Mouse (Mus musculus): Measurements from ENCODE around the gene Gsk3b. TPM values are rescaled to one million over a fixed set of nuclear protein-coding genes. Genes with fewer than 3 reads are reported as not detected.
"Not testable (repeated sequence)": the region's sequence is repeated elsewhere in the genome, so short reads cannot be mapped to it uniquely, and the experiment has no call there.

Gene Gsk3b
- polyA plus RNA-seq, 2 experiments from 2014 or later = 53.4 to 61.7 TPM

DNA sequence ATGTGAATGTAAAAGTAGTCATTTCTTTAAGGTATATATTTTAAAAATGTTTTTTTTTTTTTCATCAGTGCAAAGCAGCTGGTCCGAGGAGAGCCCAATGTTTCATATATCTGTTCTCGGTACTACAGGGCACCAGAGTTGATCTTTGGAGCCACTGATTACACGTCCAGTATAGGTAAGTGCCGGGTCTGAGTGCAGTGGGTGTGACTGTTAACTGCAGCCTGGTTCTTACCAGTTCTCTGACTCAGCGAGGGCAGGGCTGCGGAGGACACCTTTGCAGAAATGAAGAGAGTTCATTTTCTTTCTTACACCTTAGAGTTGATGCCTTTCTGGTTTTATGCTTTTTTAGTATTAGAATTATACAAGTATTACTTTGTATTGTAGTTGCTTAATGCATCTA, 102.7 kb downstream of the Gsk3b start:
- ATAC-seq = no peak

DNA sequence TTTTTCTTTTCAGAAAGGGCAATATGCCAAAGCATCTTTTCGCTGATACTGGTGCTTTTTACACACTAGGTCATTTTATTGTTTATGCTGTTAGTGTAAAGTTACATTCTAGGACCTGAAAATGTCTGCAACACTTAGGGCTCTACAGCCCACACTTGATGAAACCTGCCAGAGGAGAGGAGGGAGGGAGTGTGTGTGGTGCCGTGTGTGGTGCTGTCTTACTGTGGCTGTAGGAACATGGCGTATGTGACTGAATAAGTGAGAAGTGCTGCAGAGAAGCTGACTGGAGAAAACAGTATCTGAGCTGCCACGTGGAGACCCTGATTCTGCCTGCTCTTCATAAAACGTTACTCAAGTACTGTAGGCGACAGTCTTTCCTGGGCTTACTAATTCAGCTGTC, 103.8 kb downstream of the Gsk3b start:
- no peak for ATAC-seq

DNA sequence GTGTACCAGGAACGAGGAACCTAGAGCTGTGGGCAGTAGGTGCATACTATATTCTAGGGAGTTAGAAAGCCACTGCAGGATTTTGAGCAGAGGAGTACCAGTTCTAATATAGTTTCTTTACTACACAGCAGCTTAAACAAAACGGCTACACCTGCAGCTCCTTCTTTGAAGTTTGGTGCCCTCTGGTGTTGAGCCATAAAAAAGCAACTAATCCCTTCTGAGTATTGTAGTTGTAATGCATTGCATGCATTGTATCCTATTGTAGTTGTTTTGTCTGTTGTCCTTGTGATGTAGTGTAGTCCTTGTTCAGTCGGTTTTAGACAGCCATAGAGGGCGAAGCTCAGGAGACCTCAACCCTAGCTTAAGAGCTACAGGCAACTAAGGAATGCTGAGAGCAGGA, 108.5 kb downstream of the Gsk3b start:
- ATAC-seq = peak; percentile 86

- ATAC-seq = no peak
Observed at GRCm38 (mm10) chr16:38205272-38205671, 116.5 kb downstream of the Gsk3b start.

DNA sequence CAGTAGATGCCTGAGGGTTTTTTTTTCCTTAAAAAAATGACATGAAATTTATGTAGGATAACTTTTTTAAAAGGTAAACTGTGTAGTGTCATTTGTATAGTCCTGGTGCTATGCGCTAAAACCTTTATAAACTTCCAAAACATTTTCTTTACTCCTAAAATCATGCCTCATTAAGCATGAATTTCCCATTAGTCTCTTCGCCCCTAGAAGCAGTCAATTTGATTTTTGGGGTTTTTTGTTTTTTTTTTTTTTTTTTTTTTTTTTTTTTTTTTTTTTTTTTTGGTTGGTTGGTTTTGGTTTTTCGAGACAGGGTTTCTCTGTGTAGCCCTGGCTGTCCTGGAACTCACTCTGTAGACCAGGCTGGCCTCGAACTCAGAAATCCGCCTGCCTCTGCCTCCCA, 133.7 kb downstream of the Gsk3b start:
- ATAC-seq = not testable (repeated sequence)

DNA sequence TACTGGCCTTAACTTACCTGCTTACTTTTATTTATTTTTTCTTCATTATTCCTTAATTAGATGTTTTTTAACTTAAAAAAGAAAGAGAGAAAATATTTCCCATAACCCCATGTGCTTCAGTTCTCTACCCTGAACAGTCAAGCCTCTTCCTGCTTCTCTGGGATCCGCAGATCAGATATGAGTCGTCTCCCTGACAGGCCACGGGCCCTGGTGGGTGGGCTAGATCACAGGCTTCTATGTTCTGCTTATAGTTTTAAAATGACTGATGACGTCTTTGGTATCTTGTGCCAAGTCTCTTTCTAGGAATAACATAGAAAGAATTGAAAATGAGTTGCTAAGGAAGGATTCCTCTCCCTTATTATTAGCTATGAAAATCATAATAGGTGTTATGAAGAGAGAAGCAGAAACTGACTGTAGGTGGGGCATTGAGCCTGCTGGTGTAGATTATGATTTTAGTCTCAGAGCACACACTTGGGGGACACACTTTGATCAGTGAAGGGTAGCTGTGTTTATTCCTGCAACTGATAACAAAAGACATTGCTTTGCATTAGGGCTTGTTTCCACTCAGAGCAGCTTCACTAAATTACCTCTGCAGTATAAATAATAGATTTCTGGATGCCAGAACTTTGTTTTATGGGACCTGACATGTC, 148.3 kb downstream of the Gsk3b start:
- ATAC-seq = no peak

DNA sequence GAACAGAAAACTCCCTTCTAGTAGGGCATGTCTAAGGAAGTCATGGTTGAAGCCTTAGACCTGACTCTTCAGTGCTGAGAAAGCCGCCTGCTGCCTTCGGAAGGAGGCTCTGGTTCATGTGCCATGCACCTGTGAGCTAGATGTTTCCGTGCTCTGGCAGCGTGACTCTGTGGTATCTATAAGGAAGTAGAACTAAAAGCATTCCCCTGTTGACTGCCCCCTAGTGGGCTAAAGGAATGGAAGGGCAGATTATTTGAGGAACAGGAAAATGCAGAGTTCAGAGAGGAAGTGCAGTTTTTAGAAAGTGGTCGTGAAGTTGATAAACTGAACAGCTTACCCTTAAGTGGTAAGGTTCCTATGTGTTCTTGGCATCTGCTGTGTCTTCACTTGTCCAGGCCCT, 150.9 kb downstream of the Gsk3b start:
- peak; percentile 93 for ATAC-seq

DNA sequence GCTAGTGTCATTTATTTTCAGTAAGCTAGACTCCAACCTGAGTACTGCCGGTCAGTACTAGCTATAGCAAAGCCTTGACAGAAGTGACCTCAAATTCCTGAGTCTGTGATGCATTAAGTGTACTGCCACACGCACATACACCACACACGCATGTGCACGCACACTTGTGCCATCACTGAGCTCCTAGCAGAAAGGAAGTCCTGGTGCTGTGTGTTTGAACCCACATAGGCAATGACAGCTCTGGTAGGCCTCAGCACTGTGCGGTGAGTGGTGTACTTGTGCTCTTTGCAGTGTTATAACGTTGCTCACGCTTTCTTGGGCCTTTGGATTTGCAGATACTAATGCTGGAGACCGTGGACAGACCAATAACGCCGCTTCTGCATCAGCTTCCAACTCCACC, 151.4 kb downstream of the Gsk3b start:
- no peak for ATAC-seq

GRCm38 (mm10) chr16:38244111-38244510, 155.3 kb downstream of the Gsk3b start:
- no peak for ATAC-seq

DNA sequence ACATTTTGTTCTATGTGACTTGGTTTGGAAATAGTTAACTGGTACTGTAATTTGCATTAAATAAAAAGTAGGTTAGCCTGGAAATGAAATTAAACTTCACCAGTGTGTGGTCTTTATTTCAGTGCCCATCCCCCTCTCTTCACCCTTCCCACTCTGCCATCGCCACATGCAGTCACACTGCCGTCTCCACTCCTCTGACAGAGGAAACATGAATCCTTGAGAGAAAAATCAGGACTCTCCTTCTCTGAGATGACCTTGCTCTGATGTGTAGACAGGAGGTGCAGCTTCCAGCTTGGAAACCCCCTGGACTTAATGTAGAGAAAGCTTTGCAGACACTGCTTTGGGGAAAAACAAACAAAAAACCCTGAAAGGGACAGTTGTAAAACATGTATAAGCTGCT, 156.6 kb downstream of the Gsk3b start:
- no peak for ATAC-seq

GRCm38 (mm10) chr16:38245849-38246585, 157.2 kb downstream of the Gsk3b start:
- ATAC-seq = no peak

- no peak for ATAC-seq
Observed at GRCm38 (mm10) chr16:38248331-38248961, 159.6 kb downstream of the Gsk3b start.

DNA sequence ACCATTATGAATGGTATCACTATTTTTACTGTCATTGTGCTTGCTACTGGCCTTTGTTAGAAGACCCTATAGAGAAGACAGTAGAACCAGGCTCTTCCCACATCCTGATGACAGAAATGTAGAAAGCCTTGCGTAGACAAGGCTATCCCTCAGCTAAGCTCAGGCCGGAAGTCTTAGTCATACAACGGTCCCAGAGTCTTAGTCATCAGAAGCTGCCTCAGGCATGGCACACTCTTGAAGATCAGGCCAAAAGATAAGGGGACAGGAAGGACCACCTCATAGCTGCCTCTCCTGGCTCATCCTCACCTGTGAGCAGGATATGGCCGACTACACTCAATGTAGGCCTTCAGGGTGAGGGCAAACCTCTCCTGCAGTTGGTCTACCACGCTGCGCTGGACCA, 161.7 kb downstream of the Gsk3b start:
- ATAC-seq = no peak

- ATAC-seq = no peak
Observed at GRCm38 (mm10) chr16:38254001-38254400, 165.2 kb downstream of the Gsk3b start.

DNA sequence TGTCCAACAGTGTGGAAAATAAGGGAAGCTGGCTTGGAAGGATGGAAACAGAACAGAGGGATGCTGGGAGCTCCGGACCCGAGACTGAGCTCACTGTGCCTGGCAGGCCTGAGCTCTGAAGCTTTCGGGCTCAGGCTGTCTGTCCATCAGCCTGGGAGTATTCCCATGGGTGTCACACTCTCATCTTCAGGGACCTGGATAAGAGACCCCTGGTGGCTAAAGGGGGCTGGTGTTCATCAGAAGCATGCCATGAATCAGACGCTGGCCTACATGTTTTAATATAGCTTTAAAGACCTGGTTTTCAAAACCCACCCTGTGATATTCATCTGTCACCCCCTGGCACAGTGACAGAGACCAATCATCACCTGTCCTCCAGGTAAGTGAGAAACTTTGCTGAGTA, 166.3 kb downstream of the Gsk3b start:
- ATAC-seq = no peak

- ATAC-seq = no peak
Observed at GRCm38 (mm10) chr16:38255927-38256326, 167.1 kb downstream of the Gsk3b start.

- ATAC-seq = no peak
Observed at GRCm38 (mm10) chr16:38271601-38272000, 182.8 kb downstream of the Gsk3b start.

GRCm38 (mm10) chr16:38272483-38272882, 183.7 kb downstream of the Gsk3b start:
- no peak for ATAC-seq

DNA sequence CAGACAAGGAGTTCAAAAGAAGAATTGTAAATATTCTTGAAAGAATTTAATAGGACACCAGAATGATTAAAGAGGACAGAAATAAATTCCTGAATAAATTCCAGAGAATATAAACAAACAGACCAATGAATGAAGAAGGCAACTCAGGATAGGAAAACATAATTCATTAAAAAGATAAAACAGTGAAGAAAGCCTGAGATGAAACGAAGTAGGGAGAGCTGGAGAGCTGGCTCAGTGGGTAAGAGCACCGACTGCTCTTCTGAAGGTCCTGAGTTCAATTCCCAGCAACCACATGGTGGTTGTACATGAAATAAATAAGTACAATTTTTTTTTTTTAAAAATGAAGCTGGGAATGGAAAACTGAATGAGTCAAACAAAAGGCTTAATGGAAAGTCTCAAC, 185.9 kb downstream of the Gsk3b start:
- ATAC-seq = no peak

DNA sequence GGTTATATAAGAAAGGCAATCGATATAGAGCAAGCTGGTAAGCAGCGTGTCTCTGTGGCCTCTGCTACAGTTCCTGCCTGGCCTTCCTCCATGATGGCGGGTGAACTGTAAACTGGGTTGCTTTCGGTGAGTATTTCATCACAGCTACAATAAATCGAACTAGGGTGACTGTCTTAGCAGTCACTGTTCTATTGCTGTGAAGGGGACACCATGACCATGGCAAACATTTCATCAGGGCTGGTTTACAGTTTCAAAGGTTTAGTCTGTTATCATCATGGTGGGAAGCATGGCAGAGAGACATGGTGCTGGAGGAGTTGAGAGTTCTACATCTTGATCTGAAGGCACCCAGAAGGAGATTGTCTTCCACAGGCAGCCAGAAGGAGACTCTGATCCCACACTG, 191.0 kb downstream of the Gsk3b start:
- no peak for ATAC-seq

- ATAC-seq = no peak
Observed at GRCm38 (mm10) chr16:38280951-38281350, 192.2 kb downstream of the Gsk3b start.

- ATAC-seq = no peak
Observed at GRCm38 (mm10) chr16:38282559-38283160, 193.9 kb downstream of the Gsk3b start.

DNA sequence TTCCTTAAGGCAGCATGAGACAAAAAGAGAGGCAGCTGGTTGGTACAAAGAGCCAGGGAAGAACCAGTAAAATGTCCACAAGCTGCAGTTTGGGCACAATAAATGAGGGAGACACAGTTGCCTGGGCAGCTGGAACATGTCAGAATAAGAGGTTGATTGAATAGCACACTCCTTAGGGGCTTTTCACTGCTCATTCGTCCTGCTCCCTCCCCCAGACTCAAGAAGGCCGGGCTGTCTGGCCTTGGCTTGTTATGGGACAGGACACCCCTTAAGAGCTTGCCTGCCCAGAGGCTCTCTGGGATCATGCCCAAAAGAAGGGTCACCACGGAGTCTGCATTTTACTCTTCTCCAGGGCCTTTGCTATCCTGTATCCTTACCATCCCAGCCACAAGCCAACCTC, 194.5 kb downstream of the Gsk3b start:
- no peak for ATAC-seq

DNA sequence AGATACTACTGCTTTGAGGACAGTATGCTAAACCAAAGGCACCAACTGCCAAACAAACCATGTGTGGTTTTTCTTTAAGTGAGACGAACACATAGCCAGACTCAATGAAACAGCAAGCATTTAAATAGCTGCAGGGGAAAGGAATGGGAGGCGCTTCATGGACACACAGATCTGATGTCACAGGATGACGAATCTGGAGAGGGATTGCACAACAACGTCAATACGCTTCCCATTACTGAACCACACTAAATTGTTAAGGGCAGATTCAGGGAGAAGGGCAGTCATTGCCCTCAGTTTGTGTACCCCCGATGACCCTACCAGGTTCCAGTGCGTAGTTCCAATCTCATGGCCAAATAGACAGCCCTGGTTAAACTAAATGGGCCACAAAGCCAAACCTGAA, 197.0 kb downstream of the Gsk3b start:
- ATAC-seq = no peak

Measured in CD4-positive, CD25-positive, alpha-beta regulatory T cell, adult 4 months (primary cell).